Mouse (Mus musculus) heart, embryonic 14.5 days (tissue): Measurements from ENCODE around the gene Nqo1. TPM values are rescaled to one million over a fixed set of nuclear protein-coding genes. Genes with fewer than 3 reads are reported as not detected.

ENCODE experiments used
- ATAC-seq: fragments of 200-750 bp; cut with Nextera tagmentation; 2 replicates; pipeline ENCODE4 v1.8.0; 2017; ENCODE audit warnings: low read depth, moderate TSS enrichment; ENCODE audit not compliant: insufficient number of reproducible peaks, insufficient read depth, low FRiP score
- H3K27ac ChIP-seq, 2 experiments: fragments of 200-500 bp in 1 of 2; fragments of 300-500 bp in 1 of 2; sonication (generic) in 1 of 2; replicated peaks in 1 of 2; 2 replicates each; pipeline ENCODE4 v1.5.1; 2012 to 2014; ENCODE audit warnings: low read depth in 2 of 2, low read length in 2 of 2, control low read depth in 1 of 2, mild to moderate bottlenecking in 1 of 2, mixed read lengths in 1 of 2; ENCODE audit not compliant: control insufficient read depth in 1 of 2, insufficient read depth in 1 of 2
- H3K27me3 ChIP-seq: fragments of 300-500 bp; sonication (generic); 2 replicates; pipeline ENCODE4 v1.6.1; 2014; ENCODE audit warnings: mild to moderate bottlenecking, low read length, control low read depth; ENCODE audit not compliant: control insufficient read depth, insufficient read depth
- H3K36me3 ChIP-seq: fragments of 300-500 bp; sonication (generic); 2 replicates; pipeline ENCODE4 v1.6.1; 2014; ENCODE audit warnings: mild to moderate bottlenecking, control low read depth, low read length, mixed read lengths; ENCODE audit not compliant: control insufficient read depth, insufficient read depth
- H3K4me1 ChIP-seq, 2 experiments: fragments of 200-500 bp in 1 of 2; fragments of 300-500 bp in 1 of 2; sonication (generic) in 1 of 2; 2 replicates each; pipeline ENCODE4 v1.6.1; 2012 to 2014; ENCODE audit warnings: low read length in 2 of 2, control low read depth in 1 of 2, mixed read lengths in 1 of 2; ENCODE audit not compliant: control insufficient read depth in 2 of 2, insufficient read depth in 2 of 2
- H3K4me2 ChIP-seq: fragments of 300-500 bp; sonication (generic); 2 replicates; pipeline ENCODE4 v1.6.1; 2014; ENCODE audit warnings: mild to moderate bottlenecking, low read length
- H3K4me3 ChIP-seq, 2 experiments: fragments of 200-500 bp in 1 of 2; fragments of 300-500 bp in 1 of 2; sonication (generic) in 1 of 2; 2 replicates each; pipeline ENCODE4 v1.5.1; 2012 to 2014; ENCODE audit warnings: low read length in 2 of 2, mild to moderate bottlenecking in 2 of 2, control low read depth in 1 of 2, low read depth in 1 of 2, moderate library complexity in 1 of 2; ENCODE audit not compliant: control insufficient read depth in 1 of 2, insufficient read depth in 1 of 2
- H3K9ac ChIP-seq: fragments of 300-500 bp; sonication (generic); 2 replicates; pipeline ENCODE4 v1.6.1; 2014; ENCODE audit warnings: mild to moderate bottlenecking, low read length
- H3K9me3 ChIP-seq: fragments of 300-500 bp; sonication (generic); 2 replicates; pipeline ENCODE4 v1.6.1; 2016; ENCODE audit warnings: low read length, control low read depth; ENCODE audit not compliant: control insufficient read depth
- WGBS: fragments of 180-500 bp; shearing (Covaris S2); extraction: QIAGEN DNeasy Blood & Tissue Kit; methylation state at CpG from one replicate; pipeline ENCODE4 v1.1.7; 2014; 5-methylcytosine and 5-hydroxymethylcytosine counted together
- polyA plus RNA-seq: library from polyadenylated mRNA; unstranded; fragments of >200 nt; fragmentation: Nextera tagmentation; extraction: Ambion mirVana; gene quantifications from 2 replicates; pipeline ENCODE4 v1.2.1, GENCODE M21; 2014

The Nqo1 gene
- polyA plus RNA-seq, 1 experiment from 2014 or later = 6.0 TPM

GRCm38 (mm10) chr8:107439880-107440625, 37.0 kb upstream of the Nqo1 start:
- Histone ChIP-seq H3K36me3 (no peaks in the 10 kb centered on the region), H3K4me2 (no peak overlapping the region), H3K9ac (no peak overlapping the region), H3K4me1 (peaks cover 6 to 7% of the 10 kb centered on the region in 2 experiments; a peak in 3 of 4 replicates), H3K27ac (no peak overlapping the region), H3K27me3 (no peaks in the 10 kb centered on the region), H3K9me3 (no peaks in the 10 kb centered on the region), H3K4me3 (no peak overlapping the region)
- 81% methylated on average over 3 of the region's 3 CpGs for WGBS
- no peak for ATAC-seq

- Histone ChIP-seq H3K27me3 (no peaks in the 10 kb centered on the region), H3K9ac (no peak overlapping the region), H3K4me1 (peaks cover 5 to 6% of the 10 kb centered on the region in 2 experiments; a peak in 3 of 4 replicates), H3K4me3 (peak overlapping the region in 1 of 2 experiments; percentile 89; a peak in 1 of 4 replicates), H3K9me3 (no peaks in the 10 kb centered on the region), H3K36me3 (no peaks in the 10 kb centered on the region), H3K4me2 (0 out of 2 replicates have a peak overlapping the region, but pooled peaks have one; percentile 89), H3K27ac (no peak overlapping the region)
- ATAC-seq = no peak
- WGBS = 83% methylated on average over 2 of the region's 2 CpGs
Observed at GRCm38 (mm10) chr8:107437711-107438110, 34.7 kb upstream of the Nqo1 start.

- peak; percentile 27 for ATAC-seq
- H3K9ac ChIP-seq = peak overlapping the region; percentile 95
- H3K9me3 ChIP-seq = no peaks in the 10 kb centered on the region
- 6% methylated on average over 16 of the region's 16 CpGs for WGBS
- H3K4me3 ChIP-seq = peak overlapping the region; percentile 81 to 89
- H3K4me1 ChIP-seq = peaks cover 5 to 6% of the 10 kb centered on the region in 2 experiments; a peak in 3 of 4 replicates
- H3K27ac ChIP-seq = peak overlapping the region; percentile 43 to 91
- peak overlapping the region; percentile 89 for H3K4me2 ChIP-seq
- H3K27me3 ChIP-seq = no peaks in the 10 kb centered on the region
- H3K36me3 ChIP-seq = no peaks in the 10 kb centered on the region
Observed at GRCm38 (mm10) chr8:107436841-107437421, 33.9 kb upstream of the Nqo1 start.

GRCm38 (mm10) chr8:107435962-107436831, 33.2 kb upstream of the Nqo1 start, which contains the start of gene Wwp2:
TSS of gene Wwp2 (plus strand) at chr8:107436365.
- H3K9ac ChIP-seq = peak within 1 kb of the TSS; percentile 95
- peak within 1 kb of the TSS; percentile 81 to 89 for H3K4me3 ChIP-seq
- H3K27ac ChIP-seq = peak within 1 kb of the TSS; percentile 43 to 91
- peak; percentile 87 for ATAC-seq
- no peaks in the 10 kb centered on the region for H3K27me3 ChIP-seq
- WGBS = under 1% methylated on average over 56 of the region's 81 CpGs
- no peaks in the 10 kb centered on the region for H3K36me3 ChIP-seq
- H3K9me3 ChIP-seq = no peaks in the 10 kb centered on the region
- H3K4me2 ChIP-seq = peak within 1 kb of the TSS; percentile 89
- peaks cover 5 to 6% of the 10 kb centered on the region in 2 experiments; a peak in 3 of 4 replicates for H3K4me1 ChIP-seq

- H3K4me2 ChIP-seq = peak overlapping the region; percentile 89
- peaks cover 5 to 6% of the 10 kb centered on the region in 2 experiments; a peak in 3 of 4 replicates for H3K4me1 ChIP-seq
- WGBS = 34% methylated on average over 11 of the region's 11 CpGs
- H3K9ac ChIP-seq = peak overlapping the region; percentile 95
- no peaks in the 10 kb centered on the region for H3K27me3 ChIP-seq
- peak overlapping the region; percentile 81 to 89 for H3K4me3 ChIP-seq
- no peaks in the 10 kb centered on the region for H3K9me3 ChIP-seq
- ATAC-seq = no peak
- peak overlapping the region; percentile 33 to 91; a peak in 3 of 4 replicates for H3K27ac ChIP-seq
- H3K36me3 ChIP-seq = no peaks in the 10 kb centered on the region
Observed at GRCm38 (mm10) chr8:107435421-107435961, 32.5 kb upstream of the Nqo1 start.

- H3K9ac ChIP-seq = no peak overlapping the region
- H3K27me3 ChIP-seq = no peaks in the 10 kb centered on the region
- 75% methylated on average over 8 of the region's 8 CpGs for WGBS
- no peak overlapping the region for H3K4me2 ChIP-seq
- no peak overlapping the region for H3K27ac ChIP-seq
- peaks cover 2 to 4% of the 10 kb centered on the region in 2 experiments; a peak in 2 of 4 replicates for H3K4me1 ChIP-seq
- no peaks in the 10 kb centered on the region for H3K36me3 ChIP-seq
- H3K9me3 ChIP-seq = no peaks in the 10 kb centered on the region
- no peak for ATAC-seq
- H3K4me3 ChIP-seq = no peak overlapping the region
Observed at GRCm38 (mm10) chr8:107430821-107431220, 27.8 kb upstream of the Nqo1 start.

DNA sequence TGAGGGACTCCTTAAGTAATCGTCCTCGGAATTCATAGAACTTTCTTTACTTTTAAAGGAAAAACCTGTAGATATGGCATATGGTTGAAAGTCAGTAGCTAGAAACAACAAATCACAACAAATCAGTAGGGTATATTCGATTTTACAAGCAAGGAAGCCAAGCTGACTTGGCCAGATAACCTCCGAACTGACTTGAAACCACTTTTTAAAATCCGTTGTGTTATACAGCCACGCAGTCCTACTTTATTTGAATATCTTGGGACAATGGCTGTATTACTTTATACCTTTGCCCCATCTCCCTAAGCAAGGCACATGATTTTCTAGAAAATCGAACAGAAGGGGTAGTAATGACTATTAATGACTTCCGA, 22.2 kb upstream of the Nqo1 start:
- H3K27me3 ChIP-seq = no peaks in the 10 kb centered on the region
- no peak overlapping the region for H3K27ac ChIP-seq
- H3K9me3 ChIP-seq = no peaks in the 10 kb centered on the region
- no peak overlapping the region for H3K4me3 ChIP-seq
- no peak for ATAC-seq
- peaks cover 0 to 10% of the 10 kb centered on the region in 2 experiments; a peak in 2 of 4 replicates for H3K4me1 ChIP-seq
- 43% methylated on average over 8 of the region's 8 CpGs for WGBS
- H3K36me3 ChIP-seq = peaks cover 32% of the 10 kb centered on the region
- no peak overlapping the region for H3K9ac ChIP-seq
- peak overlapping the region; percentile 82; the same call in 1 of the 2 replicates for H3K4me2 ChIP-seq
